Mouse (Mus musculus) spleen, adult 18-20 months (tissue): ENCODE data around the gene Uncx.

ENCODE experiments used
- DNase-seq, 2 experiments: peaks; one replicate each; pipeline ENCODE4 v3.0.0; 2022; ENCODE audit warnings: mixed read lengths in 2 of 2

Gene Uncx

DNA sequence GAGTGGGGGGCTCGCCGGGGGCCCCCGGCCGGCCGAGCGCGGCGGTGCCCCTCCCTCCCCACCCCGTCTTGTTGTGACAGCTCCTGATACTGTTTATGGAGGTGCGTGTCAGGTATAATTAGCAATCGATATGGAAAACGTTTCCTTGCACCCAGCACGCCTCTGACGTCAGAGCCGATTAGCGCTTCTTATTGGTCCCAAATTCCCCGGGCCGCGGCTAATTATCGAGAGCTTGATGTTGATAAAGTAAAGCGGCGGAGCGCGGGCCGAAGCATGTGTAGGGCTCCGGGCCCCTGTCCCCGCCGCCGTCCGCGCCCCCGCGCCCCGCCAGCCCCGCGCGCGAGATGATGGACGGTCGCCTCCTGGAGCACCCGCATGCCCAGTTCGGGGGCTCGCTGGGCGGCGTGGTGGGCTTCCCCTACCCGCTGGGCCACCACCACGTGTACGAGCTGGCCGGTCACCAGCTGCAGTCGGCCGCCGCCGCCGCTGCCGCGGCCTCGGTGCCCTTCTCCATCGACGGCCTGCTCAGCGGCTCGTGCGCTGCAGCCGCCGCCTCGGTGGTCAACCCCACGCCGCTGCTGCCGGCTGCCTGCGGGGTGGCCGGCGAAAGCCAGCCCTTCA, 466 bp downstream of the Uncx start:
- no peak for DNase-seq

DNA sequence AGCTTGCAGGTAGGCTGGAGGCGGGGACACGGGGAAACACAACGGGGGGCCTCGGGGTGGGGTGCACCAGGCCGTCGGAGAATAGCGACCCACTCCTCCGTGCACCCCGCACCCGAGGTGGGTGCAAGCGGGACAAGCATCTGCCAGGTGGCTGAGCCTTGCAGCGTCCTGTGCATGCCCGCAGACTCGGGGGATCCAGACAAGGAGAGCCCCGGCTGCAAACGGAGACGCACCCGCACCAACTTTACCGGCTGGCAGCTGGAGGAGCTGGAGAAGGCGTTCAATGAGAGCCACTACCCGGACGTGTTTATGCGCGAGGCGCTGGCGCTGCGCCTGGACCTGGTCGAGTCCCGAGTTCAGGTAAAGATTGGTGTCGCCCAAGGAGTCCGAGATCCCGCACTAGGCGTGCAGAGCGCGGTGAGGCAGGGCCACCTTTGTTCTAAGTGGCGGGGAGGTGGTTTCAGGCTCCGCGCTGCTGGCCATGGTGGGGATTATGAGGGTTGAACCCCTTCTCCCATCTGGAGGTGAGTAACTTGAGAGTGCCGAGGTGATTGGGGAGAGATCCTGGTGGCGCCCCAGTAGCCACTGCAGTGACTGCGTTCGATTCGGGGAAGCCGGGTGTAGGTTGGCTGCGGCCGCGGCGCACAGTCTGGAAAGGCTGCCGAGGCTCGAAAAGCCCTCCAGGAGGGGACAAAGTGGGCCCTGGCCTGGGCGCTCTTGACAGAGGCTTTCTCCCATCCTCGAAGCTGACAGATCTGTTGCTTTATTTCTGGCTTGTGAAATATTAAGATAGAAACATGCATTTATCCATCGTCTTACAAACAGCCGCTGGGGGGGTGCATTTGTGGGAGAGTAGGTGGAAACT, 1.2 kb downstream of the Uncx start:
- no peak for DNase-seq

GRCm38 (mm10) chr5:139545221-139545620, 1.9 kb downstream of the Uncx start:
- no peak for DNase-seq

DNA sequence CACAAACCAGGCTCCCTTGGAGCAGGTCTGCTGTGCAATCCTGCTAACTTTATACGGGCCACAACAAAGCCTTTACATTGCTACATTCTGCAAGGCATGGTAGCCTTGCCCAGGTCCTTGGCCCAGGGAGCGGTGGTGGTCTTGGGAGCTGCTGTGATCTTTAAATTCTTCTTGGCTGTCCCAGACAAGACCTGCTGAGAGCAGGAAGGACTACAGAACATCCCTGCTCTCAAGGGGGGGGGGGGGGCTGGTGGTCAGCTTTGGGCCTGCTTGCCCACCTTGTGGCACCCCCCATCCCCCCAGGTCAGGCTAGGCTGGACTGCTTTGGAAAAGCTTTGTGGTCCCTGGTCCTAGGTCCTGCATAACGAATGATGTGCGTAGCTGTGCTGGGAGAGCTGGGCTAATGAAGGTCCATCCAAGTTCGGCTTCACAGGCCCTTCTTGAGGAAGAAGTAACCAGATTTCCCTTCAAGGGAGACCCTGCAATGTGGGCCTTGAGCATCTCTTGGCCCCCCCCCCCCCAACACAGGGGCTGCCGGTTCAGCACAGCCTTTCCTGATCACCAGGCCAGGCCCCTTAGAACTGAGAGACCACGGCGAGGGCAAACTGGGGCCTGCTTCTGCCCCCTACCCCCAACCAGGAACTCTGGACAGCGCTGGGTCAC, 2.5 kb downstream of the Uncx start:
- no peak for DNase-seq

DNA sequence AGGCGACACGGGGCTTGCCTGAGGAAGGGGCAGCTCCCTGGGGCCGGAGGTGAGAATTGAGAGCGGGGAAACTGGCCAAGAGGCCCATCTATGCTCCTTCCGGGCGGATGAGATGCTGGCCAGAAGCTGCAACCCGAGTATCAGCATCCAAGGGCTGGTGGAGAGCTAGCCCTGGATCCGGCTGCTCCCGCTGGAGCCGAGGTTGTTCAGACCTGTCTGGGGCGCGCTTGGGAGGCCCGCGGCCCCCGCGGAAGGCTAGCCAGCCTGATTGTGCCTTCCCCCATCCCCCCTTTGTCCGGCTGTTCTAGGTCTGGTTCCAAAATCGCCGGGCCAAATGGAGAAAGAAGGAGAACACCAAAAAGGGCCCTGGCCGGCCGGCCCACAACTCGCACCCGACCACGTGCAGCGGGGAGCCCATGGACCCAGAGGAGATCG, 3.1 kb downstream of the Uncx start:
- DNase-seq = no peak

GRCm38 (mm10) chr5:139546771-139547420, 3.6 kb downstream of the Uncx start:
- no peak for DNase-seq

DNA sequence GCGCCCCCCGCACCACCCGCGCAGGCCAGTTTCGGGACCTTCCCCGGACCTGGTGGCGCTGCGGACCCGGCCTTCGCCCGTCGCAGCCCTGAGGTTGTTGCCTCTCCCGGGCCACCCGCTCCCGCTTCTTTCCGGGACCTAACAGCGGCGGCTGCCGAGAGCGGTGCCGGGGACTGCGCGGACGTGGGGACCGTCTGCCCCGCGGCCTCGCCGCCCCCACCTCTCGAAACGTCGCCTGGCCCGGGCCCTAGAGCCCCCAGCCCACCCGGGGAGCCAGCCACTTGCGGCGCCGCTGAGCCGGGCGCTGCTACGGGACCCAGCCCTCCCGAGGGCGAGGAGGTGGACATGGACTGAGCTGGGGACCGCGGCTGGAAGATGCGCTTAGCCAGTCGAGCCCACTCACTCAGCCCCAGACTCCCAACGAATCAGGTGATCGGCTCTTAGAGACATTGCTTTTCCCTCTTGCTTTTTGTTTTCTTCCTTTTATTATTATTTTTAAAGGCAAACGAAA, 4.2 kb downstream of the Uncx start:
- no peak for DNase-seq

DNA sequence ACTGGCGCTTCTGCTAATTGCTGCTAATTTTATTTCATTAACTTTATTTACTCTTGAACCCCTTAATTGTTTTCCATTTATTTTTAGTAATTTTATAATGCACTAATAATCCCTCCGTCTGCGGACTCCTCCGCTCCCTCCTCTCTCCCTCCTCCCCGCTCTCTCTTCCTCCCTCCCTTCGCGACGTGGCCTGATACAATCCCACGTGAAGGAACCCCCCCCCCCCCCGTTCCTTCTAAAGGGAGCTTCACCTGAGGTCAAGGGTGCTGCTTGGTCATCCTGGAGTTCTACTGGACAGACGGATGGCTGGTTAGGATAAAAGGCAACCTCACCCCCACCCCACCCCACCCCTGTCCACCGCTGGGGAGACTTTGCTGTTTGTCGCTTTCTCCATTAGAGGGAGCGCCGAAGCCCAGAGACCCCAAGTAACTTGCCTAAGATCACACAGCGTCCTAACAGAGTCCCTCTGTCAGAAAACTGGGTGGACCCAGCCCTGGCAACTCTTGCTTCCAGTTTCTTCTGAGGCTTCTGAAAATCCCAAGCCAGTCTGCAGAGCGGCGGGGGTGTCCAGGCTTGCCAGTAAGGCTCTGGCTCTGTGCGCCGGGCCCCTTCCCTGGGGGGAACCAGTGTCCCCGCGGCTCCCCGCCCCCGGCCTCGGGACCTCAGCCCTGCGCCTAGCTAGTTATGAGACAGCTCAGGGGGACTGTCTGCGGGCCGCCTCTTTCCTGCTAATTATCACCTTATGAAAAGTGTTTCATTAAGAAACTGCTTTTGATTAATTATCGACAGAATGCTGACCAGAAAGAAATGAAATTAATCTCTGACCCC, 10.4 kb downstream of the Uncx start:
- no peak for DNase-seq

DNA sequence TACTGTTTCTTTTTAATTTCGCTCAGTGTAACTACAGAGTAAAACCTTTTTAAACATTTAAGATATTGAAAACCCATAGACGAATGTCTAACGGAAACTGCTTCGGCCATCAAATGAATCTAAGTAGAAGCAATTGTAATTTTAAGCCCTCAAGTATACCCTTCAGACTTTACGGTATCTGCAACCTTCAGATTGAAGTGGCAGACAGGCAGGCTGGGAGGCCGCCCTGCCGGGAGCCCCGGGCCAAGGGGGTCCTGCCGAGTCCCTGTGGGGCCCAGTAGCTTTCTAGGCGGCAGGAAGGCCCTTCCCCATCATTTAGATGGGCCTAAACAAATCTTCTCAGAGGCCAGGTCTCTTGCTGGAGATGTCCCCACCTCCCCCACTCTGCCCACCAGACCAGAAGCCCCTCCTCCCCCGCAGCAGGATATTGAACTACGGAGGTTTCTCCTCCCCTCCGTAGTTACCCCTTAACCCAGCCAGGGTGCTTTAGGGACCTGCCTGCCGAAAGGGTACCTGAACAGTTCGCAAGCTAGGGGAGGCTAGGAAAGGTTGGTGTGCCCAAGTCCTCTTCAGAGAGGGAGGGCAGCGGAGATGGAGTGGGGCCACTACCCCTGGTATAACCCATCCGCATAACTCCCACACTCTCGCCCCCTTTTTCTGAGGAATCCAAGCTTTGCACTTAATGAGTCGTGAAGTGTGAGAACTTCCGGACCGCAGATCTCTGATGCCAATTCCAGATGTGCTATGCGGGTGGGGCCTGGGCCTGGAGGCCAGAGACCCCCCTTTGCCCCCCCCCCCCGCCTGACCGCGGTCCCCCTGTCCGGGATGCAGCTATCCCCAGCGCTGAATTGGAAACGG, 11.4 kb downstream of the Uncx start:
- DNase-seq = no peak

GRCm38 (mm10) chr5:139555476-139556115, 12.3 kb downstream of the Uncx start:
- no peak for DNase-seq

DNA sequence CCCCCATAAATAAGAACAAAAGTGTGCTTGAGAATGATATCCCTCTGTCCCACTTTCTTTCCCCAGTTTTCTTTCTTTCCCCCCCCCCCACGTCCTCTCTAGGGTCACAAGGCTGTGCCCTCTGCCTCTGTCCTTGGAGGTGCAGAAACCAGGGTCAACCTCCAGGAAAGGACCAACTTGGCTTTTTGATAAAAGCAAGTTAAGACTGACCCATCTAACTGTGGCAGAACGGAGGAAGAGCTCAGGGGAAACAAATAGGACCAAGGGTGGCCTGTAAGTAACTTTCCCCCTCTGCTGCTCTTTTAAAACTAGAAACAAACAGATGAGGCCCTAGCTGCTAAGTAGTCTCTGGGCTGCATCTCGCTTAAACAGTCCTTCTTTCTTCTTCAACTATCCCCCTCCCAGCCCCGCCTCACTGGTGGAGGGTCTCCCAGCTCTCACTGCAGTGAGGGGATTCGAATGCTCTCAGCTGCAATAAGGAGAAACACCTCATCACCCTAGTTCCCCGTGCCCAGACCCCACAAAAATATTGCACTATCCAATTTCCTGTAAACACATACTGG, 12.9 kb downstream of the Uncx start:
- DNase-seq = no peak

DNA sequence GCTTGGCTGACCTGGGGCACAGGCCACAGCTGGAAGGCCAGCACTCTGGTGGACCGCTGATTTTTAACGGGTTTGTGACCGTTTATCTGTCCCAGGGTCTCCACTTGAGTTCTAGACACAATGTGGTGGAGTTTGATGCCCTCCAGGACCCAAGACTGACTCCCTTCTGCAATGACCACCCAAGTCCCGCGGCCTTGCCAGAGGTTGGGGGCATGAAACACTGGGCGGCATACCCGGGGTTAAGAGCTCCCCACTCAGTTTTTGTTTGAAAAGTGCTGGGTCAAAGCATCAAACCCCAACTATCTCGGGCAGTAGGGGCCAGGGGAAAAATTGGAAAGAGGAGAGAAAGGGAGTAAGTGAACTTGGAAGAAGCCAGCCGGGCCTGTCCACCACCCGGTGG, 13.8 kb downstream of the Uncx start:
- DNase-seq = no peak

- no peak for DNase-seq
These were observed 14.5 kb downstream of the Uncx start for GRCm38 (mm10) chr5:139557531-139558467.

DNA sequence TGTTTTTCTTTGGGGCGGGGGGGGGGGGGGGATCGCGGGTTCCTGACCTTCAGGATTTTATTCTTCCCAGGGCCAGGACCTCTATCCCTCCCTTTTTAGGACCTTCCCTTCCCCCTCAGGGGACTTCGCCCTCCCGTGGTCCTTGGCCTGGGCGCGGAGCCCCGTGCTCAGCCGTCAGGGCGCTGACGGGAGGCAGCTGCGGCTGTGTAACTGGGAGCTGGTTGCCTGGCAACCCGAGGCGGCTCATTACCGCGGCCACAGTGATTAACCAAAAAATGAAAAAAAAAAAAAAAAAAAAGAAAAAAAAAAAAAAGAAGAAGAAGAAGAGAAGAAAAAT, 15.1 kb downstream of the Uncx start:
- DNase-seq = no peak

DNA sequence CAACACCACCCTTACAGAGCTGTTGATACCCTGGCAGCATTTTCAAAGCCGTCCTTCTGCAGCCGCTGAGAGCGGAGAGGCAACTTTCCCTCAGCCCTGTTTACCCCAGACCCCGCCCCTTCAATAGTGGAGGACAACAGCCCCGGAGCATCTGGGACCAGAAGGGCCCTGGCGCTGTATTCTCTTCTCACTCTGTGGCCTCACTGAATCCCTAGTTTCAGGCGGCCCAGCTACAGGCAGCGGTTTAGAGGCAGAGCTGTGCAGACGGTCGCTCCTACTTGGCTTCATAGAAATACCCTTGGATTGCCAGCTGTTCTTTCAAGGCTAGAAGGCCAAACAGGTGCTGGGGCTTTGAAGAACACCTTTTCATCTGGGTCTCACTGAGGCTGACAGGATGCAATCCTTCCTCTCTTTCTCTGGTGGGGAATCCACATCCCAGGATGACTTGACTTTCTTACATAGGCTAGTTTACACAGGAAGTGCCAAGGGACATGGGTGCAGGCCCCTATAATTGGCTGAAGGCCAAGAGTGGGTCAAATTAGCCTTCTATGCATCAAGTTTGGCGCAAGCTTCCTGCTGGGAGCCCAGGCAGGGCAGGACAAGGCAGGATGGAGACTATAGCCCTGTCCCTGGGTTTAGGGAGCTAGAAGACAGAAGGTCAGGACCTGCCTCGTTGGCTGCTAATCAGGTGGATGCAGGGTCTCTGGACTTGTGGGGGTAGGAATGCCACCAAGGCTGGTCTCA, 15.8 kb downstream of the Uncx start:
- no peak for DNase-seq

DNA sequence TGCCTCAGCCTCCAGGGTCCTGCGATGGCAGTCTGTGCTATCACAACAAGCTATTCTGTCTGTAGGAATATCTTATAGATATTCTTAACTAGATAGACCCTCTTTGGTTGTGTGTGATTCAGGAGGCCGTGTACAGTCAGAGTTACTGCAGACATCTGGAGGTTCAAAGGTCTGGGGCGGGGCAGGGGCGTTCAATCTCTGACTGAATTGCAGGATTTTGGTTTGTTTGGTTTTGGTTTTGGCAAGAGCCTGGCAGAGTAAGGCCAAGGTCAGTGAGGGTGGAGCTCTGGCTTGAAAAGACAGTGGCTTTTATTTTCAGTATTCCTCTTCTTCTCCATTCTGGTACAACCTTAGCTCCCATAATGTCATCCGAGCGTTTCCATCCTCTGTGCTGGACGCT, 16.5 kb downstream of the Uncx start:
- no peak for DNase-seq

DNA sequence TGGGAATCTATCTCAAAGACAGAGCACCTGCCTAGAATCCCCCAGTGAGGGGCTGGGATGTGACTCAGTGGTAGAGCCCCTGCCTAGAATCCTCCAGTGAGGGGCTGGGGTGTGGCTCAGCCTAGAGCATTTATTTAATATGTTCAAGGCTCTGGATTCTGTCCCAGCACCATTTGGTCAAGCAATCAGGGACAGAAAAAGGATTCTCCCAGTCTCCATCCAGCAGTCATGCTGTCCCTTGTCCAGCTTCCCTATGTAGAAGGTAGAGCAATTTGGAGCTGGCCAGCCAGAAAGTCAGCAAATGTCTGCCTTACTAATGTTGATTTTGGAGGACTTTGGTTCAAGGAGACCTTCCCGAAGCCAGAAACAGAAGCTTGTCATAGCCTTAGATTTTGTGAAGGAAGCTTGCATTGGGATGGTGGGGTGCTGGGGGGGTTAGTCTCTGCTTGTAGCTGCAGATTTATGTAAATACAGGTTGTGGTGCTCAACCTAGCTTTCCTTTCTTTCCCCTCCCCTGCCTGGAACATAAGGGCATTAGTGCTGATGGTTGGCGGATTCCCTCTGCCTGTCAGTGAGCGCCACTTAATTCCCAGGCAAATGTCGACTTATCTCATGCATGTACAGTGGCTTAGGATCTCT, 18.2 kb downstream of the Uncx start:
- DNase-seq = no peak

DNA sequence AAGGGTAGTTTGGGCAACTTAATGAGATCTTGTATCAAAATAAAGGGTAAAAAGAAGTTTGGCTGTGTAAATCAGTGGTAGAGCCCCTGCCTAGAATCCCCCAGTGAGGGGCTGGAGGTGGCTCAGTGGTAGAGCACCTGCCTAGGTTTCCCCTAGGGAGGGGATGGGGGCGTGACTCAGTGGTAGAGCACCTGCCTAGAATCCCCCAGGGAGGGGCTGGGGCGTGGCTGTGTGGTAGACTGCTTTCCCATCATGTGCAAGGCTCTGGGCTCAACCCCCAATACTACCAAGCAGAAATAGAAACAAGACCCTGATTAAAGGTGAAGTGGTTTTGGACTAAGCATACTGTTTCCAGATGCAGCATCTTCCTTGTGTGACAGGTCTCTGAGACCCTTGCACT, 21.4 kb downstream of the Uncx start:
- DNase-seq = no peak
